Mouse (Mus musculus) neural tube, embryonic 12.5 days (tissue): ENCODE measurements at regions not wholly inside any gene's neighbourhood (a gene's known extent, or its start where the extent isn't known, plus 50 kb on each side); places are given as distances from the start of the nearest gene placed in this dataset.
"Not testable (repeated sequence)": the region's sequence is repeated elsewhere in the genome, so short reads cannot be mapped to it uniquely, and the experiment has no call there.

Source experiments
- ATAC-seq: fragments of 200-750 bp; cut with Nextera tagmentation; 2 replicates; pipeline ENCODE4 v1.8.0; 2017; ENCODE audit warnings: low read depth, mild to moderate bottlenecking, moderate TSS enrichment, moderate library complexity; ENCODE audit not compliant: low FRiP score
- H3K27ac ChIP-seq: fragments of 300-500 bp; sonication (generic); 2 replicates; pipeline ENCODE4 v1.5.1; 2016
- H3K27me3 ChIP-seq: fragments of 300-500 bp; sonication (generic); replicated peaks from 2 replicates; pipeline ENCODE4 v1.6.1; 2016; ENCODE audit warnings: mild to moderate bottlenecking
- H3K36me3 ChIP-seq: fragments of 300-500 bp; sonication (generic); 2 replicates; pipeline ENCODE4 v1.6.1; 2016; ENCODE audit warnings: mild to moderate bottlenecking
- H3K4me1 ChIP-seq: fragments of 300-500 bp; sonication (generic); 2 replicates; pipeline ENCODE4 v1.6.1; 2016
- H3K4me2 ChIP-seq: fragments of 300-500 bp; sonication (generic); replicated peaks from 2 replicates; pipeline ENCODE4 v1.6.1; 2016; ENCODE audit warnings: mild to moderate bottlenecking
- H3K4me3 ChIP-seq: fragments of 300-500 bp; sonication (generic); 2 replicates; pipeline ENCODE4 v1.5.1; 2016
- H3K9ac ChIP-seq: fragments of 300-500 bp; sonication (generic); 2 replicates; pipeline ENCODE4 v1.6.1; 2016; ENCODE audit warnings: mild to moderate bottlenecking
- H3K9me3 ChIP-seq: fragments of 300-500 bp; sonication (generic); 2 replicates; pipeline ENCODE4 v1.6.1; 2016; ENCODE audit warnings: mild to moderate bottlenecking
- WGBS: fragments of 180-500 bp; shearing (Covaris S2); methylation state at CpG from one replicate; pipeline ENCODE4 v1.1.7; 2016; 5-methylcytosine and 5-hydroxymethylcytosine counted together

DNA sequence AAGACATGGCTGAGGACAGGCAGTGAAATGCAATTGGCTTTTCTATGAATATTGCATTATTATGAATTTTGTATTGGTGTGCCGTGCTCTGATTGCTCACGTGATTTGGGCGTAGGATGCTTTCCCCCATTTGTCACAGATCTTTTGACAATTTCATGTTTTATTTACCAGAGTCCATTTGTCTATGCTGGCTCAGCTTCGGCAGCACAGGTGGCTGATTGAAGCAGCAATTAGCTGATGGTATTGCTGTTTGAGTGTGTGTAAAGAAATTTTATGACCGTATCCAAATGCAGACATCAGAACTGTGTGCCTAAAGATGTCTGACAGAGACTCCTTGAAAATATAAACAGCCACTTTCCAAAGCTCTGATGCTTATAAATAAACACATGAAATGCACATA, 498.5 kb upstream of the Akr1e1 start:
- Histone ChIP-seq H3K4me1 (no peaks in the 10 kb centered on the region), H3K4me2 (no peak overlapping the region), H3K4me3 (no peak overlapping the region), H3K27me3 (no peaks in the 10 kb centered on the region), H3K27ac (no peak overlapping the region), H3K36me3 (no peaks in the 10 kb centered on the region), H3K9ac (no peak overlapping the region), H3K9me3 (no peaks in the 10 kb centered on the region)
- 0 out of 2 replicates have a peak, but pooled peaks have one; percentile 50 for ATAC-seq
- WGBS, result 48% methylated on average over 5 of the region's 5 CpGs

DNA sequence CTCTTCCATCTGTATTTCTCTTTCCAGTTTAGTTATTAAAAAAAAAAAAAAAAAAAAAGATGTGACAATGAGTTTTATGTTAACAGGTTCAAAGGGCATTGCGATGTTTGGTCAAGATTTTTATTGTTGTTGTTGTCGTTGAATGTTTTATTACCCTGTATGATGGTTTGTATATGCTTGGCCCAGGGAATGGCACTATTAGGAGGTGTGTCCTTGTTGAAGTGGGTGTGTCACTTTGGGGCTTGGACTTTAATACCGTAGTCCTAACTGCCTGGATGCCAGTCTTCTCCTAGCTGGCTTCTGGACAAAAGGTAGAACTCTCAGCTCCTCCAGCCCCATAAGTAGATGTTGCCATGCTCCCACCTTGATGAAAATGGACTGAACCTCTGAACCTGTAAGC, 545.9 kb upstream of the Akr1e1 start:
- Histone ChIP-seq H3K4me1 (no peaks in the 10 kb centered on the region), H3K27ac (no peak overlapping the region), H3K9me3 (no peaks in the 10 kb centered on the region), H3K27me3 (no peaks in the 10 kb centered on the region), H3K36me3 (no peaks in the 10 kb centered on the region), H3K9ac (no peak overlapping the region), H3K4me3 (no peak overlapping the region), H3K4me2 (no peak overlapping the region)
- WGBS, result 89% methylated on average over 3 of the region's 3 CpGs
- ATAC-seq, result no peak

DNA sequence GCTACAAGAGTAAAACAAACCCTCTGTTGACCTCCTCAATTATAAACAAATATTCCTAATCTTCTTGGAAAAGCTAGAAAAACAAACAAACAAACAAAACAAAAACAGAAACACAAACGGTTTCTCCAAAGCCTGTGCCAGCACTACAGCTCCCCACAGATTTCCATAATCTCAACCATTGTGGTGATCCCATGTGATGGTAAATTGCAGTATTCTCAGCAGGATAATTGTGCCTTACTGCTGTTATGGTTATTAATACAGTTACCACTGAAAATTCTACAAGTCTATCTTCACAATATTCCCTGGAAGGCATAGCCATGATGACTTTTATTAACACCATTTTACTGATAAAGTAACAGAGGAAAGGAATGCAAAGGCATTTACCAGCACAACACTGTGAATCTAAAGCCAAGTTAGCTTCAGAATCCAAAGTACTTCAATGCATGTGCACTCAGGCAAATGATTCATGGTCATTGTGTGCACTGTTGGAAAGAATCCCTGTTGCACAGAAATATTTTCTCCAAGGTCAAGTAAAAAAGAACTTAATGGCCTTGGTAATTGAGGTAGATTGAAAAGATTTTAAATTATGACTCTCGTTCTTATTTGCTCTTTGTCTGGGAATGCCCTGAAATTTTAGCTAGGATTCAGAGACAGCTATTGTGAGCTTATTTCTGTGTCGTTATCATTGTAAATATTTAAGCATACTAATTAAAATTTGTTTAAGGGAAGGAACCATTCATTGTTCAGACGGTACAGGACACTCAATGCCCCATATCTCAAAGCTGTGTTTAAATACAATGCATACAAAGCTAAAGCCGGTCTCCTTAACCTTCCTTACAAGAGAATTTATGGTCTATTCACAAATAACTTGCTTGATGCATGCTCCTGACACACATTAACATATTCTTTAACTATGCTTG, 551.1 kb upstream of the Akr1e1 start:
- no peak overlapping the region for H3K4me2 ChIP-seq
- H3K4me3 ChIP-seq, result no peak overlapping the region
- H3K9me3 ChIP-seq, result no peaks in the 10 kb centered on the region
- no peak overlapping the region for H3K27ac ChIP-seq
- peak; percentile 74 for ATAC-seq
- WGBS, result 26% methylated on average over 5 of the region's 5 CpGs
- no peaks in the 10 kb centered on the region for H3K4me1 ChIP-seq
- H3K36me3 ChIP-seq, result no peaks in the 10 kb centered on the region
- no peaks in the 10 kb centered on the region for H3K27me3 ChIP-seq
- H3K9ac ChIP-seq, result no peak overlapping the region

DNA sequence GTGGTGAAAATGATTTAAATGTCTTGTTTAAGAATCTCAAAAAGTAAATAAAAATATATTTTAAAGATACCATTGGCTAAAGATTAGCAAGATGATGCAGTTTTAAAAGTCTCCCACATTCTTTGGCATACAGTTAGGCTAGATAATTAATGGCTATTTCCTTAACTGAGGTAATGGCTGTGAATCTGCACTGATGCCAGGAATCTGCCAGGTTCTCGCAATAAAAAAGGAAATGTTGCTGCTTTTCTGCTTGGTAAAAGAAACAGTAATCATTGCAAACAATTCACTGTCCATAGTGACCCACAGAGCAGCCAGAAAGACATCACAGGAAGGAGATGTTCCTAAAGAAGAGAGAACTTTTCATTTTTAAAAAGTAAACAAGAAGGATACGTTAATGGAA, 557.7 kb upstream of the Akr1e1 start:
- WGBS, result 80% methylated on average over 2 of the region's 2 CpGs
- no peaks in the 10 kb centered on the region for H3K4me1 ChIP-seq
- H3K4me3 ChIP-seq, result no peak overlapping the region
- H3K27ac ChIP-seq, result no peak overlapping the region
- no peak overlapping the region for H3K4me2 ChIP-seq
- no peaks in the 10 kb centered on the region for H3K9me3 ChIP-seq
- H3K36me3 ChIP-seq, result no peaks in the 10 kb centered on the region
- H3K9ac ChIP-seq, result no peak overlapping the region
- no peaks in the 10 kb centered on the region for H3K27me3 ChIP-seq
- ATAC-seq, result no peak

DNA sequence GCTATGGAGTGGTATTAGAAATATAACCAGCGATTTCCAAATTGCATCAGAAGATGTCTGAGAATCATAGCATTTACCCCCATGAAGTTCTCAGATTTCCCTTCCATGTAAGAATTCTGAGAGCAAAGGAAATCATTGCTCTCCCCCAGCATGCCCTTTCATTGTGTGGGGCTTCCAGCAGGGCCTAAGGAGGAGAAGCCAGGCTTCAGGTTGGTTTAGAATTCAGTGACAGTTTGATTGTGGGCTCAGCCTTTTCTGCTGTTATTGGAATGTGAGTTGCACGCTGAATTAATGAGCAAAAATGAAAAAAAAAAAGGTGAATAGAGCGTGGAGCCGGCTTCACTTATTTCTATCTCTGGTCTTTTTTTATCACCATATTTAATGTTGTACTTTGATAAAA, 570.0 kb upstream of the Akr1e1 start:
- Histone ChIP-seq H3K4me1 (no peaks in the 10 kb centered on the region), H3K4me2 (no peak overlapping the region), H3K9me3 (no peaks in the 10 kb centered on the region), H3K4me3 (no peak overlapping the region), H3K27me3 (no peaks in the 10 kb centered on the region), H3K9ac (no peak overlapping the region), H3K27ac (no peak overlapping the region), H3K36me3 (no peaks in the 10 kb centered on the region)
- 67% methylated on average over 4 of the region's 4 CpGs for WGBS
- no peak for ATAC-seq

DNA sequence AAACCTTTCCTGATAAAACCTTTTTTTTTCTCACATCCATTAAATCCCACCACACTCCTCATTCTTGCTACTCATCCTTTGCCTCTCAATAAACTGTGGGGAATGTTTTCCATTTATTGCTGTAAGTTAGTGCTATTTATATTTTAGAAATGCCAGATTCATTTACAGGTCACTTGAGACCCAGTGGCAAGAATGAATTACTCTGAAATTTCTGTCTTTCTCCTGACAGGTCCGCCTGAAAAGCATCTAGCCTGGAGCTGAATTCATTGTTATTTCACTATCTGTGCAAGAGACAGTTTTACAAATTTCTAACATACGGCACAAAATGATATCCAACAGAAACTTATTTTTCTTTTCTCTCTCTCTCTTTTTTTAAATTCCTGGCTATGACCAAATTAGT, 570.6 kb upstream of the Akr1e1 start:
- 63% methylated on average over 2 of the region's 2 CpGs for WGBS

DNA sequence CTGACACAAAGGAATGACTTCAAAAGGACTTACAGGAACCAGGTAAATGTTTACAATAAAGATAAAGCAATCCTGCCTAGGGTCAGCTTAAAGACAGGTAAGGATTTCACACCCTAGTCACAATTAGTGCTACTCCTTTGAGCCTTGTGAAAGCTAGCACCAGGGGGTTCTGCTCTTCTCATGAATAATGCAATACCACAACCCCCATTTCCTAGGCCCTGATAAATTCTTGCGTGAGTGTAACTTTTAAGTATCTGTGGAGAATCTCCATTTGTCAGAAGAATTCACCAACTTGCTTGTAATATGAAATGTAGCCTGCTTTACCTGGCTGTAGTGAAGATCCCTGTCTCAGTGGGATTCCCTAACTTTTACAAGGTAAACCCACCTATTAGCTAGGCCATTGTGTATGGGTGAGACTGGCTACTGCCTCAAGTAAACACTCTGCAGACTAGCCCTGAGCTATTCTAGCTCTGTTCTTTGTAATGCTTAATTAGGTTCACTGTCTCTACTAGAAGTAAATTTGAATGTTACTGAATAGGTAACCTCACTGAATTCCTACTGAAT, 576.3 kb upstream of the Akr1e1 start:
- WGBS, result 33% methylated on average over 1 of the region's 1 CpGs
- H3K4me1 ChIP-seq, H3K36me3 ChIP-seq, H3K9me3 ChIP-seq, H3K4me3 ChIP-seq, ATAC-seq, H3K27me3 ChIP-seq, H3K27ac ChIP-seq, H3K9ac ChIP-seq, H3K4me2 ChIP-seq: not testable (repeated sequence)

More for the DNA sequence above, 570.6 kb upstream of the Akr1e1 start:
- no peaks in the 10 kb centered on the region for H3K27me3 ChIP-seq
- no peak overlapping the region for H3K4me2 ChIP-seq
- no peaks in the 10 kb centered on the region for H3K9me3 ChIP-seq
- H3K4me3 ChIP-seq, result no peak overlapping the region
- H3K36me3 ChIP-seq, result no peaks in the 10 kb centered on the region
- no peaks in the 10 kb centered on the region for H3K4me1 ChIP-seq
- H3K9ac ChIP-seq, result no peak overlapping the region
- no peak for ATAC-seq
- no peak overlapping the region for H3K27ac ChIP-seq

DNA sequence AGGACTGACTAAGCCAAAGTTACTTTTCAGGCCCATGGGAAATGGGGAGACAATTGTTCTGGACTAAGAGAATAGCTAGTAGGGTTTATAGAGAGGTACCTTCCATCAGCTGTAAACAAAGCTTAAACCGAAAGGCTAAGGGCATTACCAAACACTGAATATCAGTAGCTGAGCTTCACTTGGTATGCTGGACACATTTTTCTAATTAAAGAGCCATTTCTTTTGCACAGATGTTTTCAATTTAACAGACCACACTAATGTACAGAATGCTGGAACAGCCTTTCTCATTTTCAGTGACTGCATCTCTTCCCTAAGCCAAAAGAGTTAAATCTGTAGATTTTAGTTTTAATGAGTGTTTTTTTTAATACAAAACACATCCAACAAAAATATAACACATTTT, 593.8 kb upstream of the Akr1e1 start:
- Histone ChIP-seq H3K27me3 (no peaks in the 10 kb centered on the region), H3K4me1 (no peaks in the 10 kb centered on the region), H3K4me3 (no peak overlapping the region), H3K4me2 (no peak overlapping the region), H3K9ac (no peak overlapping the region), H3K36me3 (no peaks in the 10 kb centered on the region), H3K27ac (no peak overlapping the region), H3K9me3 (no peaks in the 10 kb centered on the region)
- 68% methylated on average over 1 of the region's 1 CpGs for WGBS
- no peak for ATAC-seq

DNA sequence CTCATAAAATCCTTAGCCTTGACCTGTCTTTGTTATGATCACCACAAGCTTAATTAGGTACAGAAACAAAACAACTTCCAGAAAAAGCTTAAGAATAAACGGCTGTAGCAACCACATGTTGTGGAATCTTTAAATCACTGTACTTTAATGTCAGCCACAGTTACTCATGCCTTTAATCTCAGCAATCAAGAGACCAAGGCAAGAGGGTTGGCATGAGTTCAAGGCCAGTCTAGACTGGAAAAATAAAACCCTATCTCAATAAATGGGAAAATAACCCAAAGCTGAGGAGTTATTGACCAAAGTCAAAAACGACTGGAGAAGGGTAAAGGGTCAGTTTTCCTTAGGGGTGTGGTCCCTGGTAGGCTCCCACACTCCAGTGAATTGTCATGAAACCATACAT, 595.2 kb upstream of the Akr1e1 start:
- no peak for ATAC-seq
- Histone ChIP-seq H3K4me3 (no peak overlapping the region), H3K27ac (no peak overlapping the region), H3K4me2 (no peak overlapping the region), H3K9me3 (no peaks in the 10 kb centered on the region), H3K4me1 (no peaks in the 10 kb centered on the region), H3K9ac (no peak overlapping the region), H3K27me3 (no peaks in the 10 kb centered on the region), H3K36me3 (no peaks in the 10 kb centered on the region)
- WGBS, result 67% methylated on average over 2 of the region's 2 CpGs

DNA sequence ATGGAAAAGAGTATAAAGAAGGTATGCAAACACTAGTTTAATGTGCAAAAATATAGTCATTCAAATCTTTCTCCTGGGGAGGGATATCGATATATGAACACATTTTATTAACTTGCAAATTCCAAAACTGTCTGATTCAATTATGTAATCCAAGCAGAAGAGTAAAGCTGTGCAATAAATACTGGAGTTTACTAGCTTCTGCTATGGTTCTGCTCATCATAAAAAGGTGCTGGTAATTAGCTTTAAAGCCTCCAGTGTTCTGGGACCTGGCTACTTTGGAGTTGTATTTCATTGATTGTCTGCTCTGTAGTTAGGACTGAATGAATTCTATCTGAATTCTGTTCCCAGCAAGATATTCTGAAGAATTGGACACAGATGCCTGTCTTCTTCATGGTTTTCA, 602.7 kb upstream of the Akr1e1 start:
- H3K9ac ChIP-seq, result no peak overlapping the region
- no peak overlapping the region for H3K27ac ChIP-seq
- H3K4me2 ChIP-seq, result no peak overlapping the region
- H3K4me3 ChIP-seq, result no peak overlapping the region
- no peaks in the 10 kb centered on the region for H3K27me3 ChIP-seq
- WGBS, result 73% methylated on average over 1 of the region's 1 CpGs
- no peaks in the 10 kb centered on the region for H3K36me3 ChIP-seq
- no peaks in the 10 kb centered on the region for H3K4me1 ChIP-seq
- no peaks in the 10 kb centered on the region for H3K9me3 ChIP-seq
- no peak for ATAC-seq

DNA sequence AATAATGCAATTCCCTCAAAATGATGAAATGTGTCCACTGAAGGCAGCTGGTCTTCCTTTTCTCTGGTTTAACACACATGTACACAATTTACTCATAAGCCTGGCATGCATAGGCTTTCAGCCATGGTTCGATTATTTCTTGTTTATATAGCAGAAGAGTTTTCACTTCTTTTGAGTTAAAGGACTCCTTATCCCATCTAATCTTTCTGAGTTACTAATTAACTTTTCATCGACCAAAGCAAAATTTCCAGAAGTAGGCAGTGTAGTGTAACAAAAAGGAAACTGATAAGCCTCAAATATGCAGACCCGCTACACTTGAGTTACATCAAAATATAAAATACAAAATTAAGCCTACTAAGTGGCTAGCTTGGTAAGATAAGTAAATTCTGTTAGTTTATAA, 620.5 kb upstream of the Akr1e1 start:
- Histone ChIP-seq H3K27me3 (no peaks in the 10 kb centered on the region), H3K27ac (no peak overlapping the region), H3K4me1 (no peaks in the 10 kb centered on the region), H3K4me2 (no peak overlapping the region), H3K36me3 (no peaks in the 10 kb centered on the region), H3K4me3 (no peak overlapping the region), H3K9ac (no peak overlapping the region), H3K9me3 (no peaks in the 10 kb centered on the region)
- 92% methylated on average over 3 of the region's 3 CpGs for WGBS
- no peak for ATAC-seq

DNA sequence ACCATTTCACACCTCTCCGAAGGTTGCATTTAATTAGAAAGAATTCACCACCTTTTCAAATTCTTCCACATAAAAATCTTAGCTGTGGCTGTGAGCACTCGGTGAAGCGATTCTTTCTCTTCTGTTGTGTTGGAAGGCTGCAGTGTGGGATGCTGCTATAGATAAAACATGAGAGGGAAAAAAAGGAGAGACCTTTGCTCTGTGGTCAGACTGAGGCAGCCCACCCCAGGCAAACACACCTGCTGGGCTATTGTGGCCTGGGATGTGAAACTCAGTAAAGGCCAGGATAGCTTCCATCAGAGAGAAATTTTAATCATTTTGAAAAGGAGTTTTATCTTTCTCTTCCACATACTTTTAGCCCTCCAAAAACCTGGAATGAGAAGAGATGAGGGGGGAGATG, 625.3 kb upstream of the Akr1e1 start:
- WGBS, result 81% methylated on average over 3 of the region's 3 CpGs
- no peak overlapping the region for H3K9ac ChIP-seq
- H3K4me3 ChIP-seq, result no peak overlapping the region
- H3K4me2 ChIP-seq, result no peak overlapping the region
- no peak for ATAC-seq
- no peaks in the 10 kb centered on the region for H3K27me3 ChIP-seq
- no peaks in the 10 kb centered on the region for H3K9me3 ChIP-seq
- no peak overlapping the region for H3K27ac ChIP-seq
- H3K4me1 ChIP-seq, result no peaks in the 10 kb centered on the region
- no peaks in the 10 kb centered on the region for H3K36me3 ChIP-seq

DNA sequence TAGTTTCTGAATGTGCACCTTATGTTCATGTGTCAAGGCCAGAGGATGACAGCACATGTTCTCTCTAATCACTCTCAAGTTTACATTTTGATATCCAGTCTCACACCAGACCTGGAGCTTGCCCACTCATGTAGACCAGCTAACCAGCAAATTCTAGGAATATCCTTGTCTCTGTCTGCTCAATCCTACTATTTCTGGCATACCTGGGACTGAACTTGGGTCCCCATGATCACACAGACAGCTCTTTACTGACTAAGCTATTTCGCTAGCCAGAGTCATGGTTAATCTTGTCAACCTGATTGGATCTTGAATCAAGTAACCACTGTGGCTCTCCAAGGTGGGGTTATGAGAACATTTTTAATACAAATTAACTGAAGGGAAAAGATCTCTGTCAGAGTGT, 625.9 kb upstream of the Klf6 start:
- no peak for ATAC-seq
- no peak overlapping the region for H3K4me2 ChIP-seq
- no peaks in the 10 kb centered on the region for H3K36me3 ChIP-seq
- no peaks in the 10 kb centered on the region for H3K9me3 ChIP-seq
- H3K27ac ChIP-seq, result no peak overlapping the region
- H3K4me3 ChIP-seq, result no peak overlapping the region
- no peaks in the 10 kb centered on the region for H3K27me3 ChIP-seq
- no peaks in the 10 kb centered on the region for H3K4me1 ChIP-seq
- no peak overlapping the region for H3K9ac ChIP-seq
- WGBS, result 92% methylated on average over 1 of the region's 1 CpGs
